Mouse (Mus musculus): ENCODE data around the gene Pip5k1c. TPM values are rescaled to one million over a fixed set of nuclear protein-coding genes. Genes with fewer than 3 reads are reported as not detected.

The Pip5k1c gene
- polyA plus RNA-seq, 1 experiment from 2014 or later: 19.1 TPM

DNA sequence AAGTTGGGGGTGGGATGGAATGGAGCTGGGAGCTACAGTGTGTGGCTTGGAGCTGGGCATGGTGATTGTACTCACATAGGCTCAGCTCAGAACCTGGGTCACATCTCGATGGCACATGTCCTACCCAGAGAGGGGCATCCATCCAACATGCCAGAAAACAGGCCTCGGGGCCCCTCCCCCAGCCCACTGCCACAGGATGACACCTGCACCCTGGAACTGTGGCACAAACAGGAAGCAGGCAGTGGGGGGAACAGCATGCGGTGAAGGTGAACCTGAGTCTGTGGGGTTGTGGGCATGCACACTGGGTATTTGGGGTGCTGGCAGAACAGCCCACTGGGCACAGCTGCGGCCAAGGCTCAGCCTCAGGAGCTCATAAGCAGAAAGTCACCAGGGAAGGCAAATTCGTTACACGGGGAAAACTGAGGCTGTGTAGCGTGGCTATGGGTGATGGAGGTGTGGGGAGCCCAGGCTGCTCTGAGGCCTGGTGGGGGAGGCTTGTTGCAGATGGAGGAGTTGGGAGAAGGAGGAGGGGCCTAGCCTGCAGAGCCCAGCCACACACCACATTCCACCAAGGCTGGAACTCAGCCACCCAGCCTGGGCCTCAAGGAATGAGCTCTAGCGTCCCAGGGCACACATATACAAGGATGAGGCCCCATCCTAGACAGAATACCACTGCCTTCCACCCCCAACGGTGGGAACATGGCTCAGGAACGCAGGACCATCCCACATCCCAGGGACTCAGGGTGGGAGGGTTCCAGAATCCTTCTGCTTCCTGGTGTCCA is 36.6 kb downstream of the Pip5k1c start:
- 39% methylated on average over 10 of the region's 10 CpGs for WGBS
- peak overlapping the region; percentile 25 for H3K4me3 ChIP-seq (ENCODE audit: low read depth, low read length)

DNA sequence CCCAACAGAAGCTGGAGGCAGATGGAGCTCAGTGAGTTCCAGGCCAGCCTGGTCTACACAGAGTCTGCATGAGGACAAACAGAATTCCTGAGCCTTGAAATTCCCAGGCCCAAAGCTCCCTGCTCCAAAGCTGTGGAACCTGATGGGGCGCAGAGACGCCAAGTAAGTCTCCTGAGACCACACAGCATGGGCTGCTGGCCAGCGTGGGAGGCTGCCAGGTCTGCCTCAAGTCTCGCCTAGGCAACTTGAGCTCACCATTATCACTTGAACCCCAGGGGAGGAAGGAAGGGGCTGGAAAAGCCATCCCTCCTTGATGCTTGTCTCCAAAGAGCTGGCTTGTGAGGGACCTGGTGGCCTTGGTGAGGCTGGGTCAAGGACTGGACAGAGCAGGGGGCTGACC is 37.2 kb downstream of the Pip5k1c start:
- Histone ChIP-seq H3K4me1 (replicated peaks; ENCODE audit: control insufficient read depth, insufficient read depth) (peaks cover 11% of the 10 kb centered on the region), H3K4me3 (ENCODE audit: low read depth, low read length) (peak overlapping the region; percentile 6; the same call in 1 of the 2 replicates), H3K27me3 (ENCODE audit: control insufficient read depth, insufficient read depth, low read length) (no peaks in the 10 kb centered on the region), H3K36me3 (ENCODE audit: control insufficient read depth, insufficient read depth, low read length) (peaks cover 21% of the 10 kb centered on the region), H3K4me2 (replicated peaks; ENCODE audit: low read depth) (peak overlapping the region; percentile 42), H3K9ac (ENCODE audit: low read length) (peak overlapping the region; percentile 43; the same call in 1 of the 2 replicates), H3K9me3 (ENCODE audit: control insufficient read depth, low read length) (no peaks in the 10 kb centered on the region), H3K27ac (replicated peaks) (peak overlapping the region; percentile 92)
- no peak for DNase-seq (ENCODE audit: low spot score)
- WGBS: 44% methylated on average over 4 of the region's 4 CpGs
- no peak for TF ChIP-seq EP300 (optimal IDR thresholded peaks at IDR 0.05)
- no peak for TF ChIP-seq CTCF (IDR thresholded peaks at IDR 0.05; ENCODE audit: low read depth)
- ATAC-seq (ENCODE audit: low FRiP score, low TSS enrichment): no peak

More for the DNA sequence above, 36.6 kb downstream of the Pip5k1c start:
- peaks cover 11% of the 10 kb centered on the region for H3K4me1 ChIP-seq (replicated peaks; ENCODE audit: control insufficient read depth, insufficient read depth)
- peak; percentile 75; the same call in 1 of the 2 replicates for ATAC-seq (ENCODE audit: low FRiP score, low TSS enrichment)
- DNase-seq (ENCODE audit: low spot score): no peak
- H3K27me3 ChIP-seq (ENCODE audit: control insufficient read depth, insufficient read depth, low read length): no peaks in the 10 kb centered on the region
- H3K36me3 ChIP-seq (ENCODE audit: control insufficient read depth, insufficient read depth, low read length): peaks cover 27% of the 10 kb centered on the region
- H3K9me3 ChIP-seq (ENCODE audit: control insufficient read depth, low read length): no peaks in the 10 kb centered on the region
- H3K4me2 ChIP-seq (replicated peaks; ENCODE audit: low read depth): peak overlapping the region; percentile 57
- H3K27ac ChIP-seq (replicated peaks): peak overlapping the region; percentile 92
- peak overlapping the region; percentile 43 for H3K9ac ChIP-seq (ENCODE audit: low read length)
- TF ChIP-seq CTCF (IDR thresholded peaks at IDR 0.05; ENCODE audit: low read depth) (no peak), EP300 (optimal IDR thresholded peaks at IDR 0.05) (no peak)

GRCm38 (mm10) chr10:81332277-81332676 is 39.5 kb downstream of the Pip5k1c start:
- WGBS: 48% methylated on average over 29 of the region's 29 CpGs
- DNase-seq (ENCODE audit: low spot score) (no peak), ATAC-seq (ENCODE audit: low FRiP score, low TSS enrichment) (no peak)
- TF ChIP-seq CTCF (IDR thresholded peaks at IDR 0.05; ENCODE audit: low read depth) (no peak), EP300 (optimal IDR thresholded peaks at IDR 0.05) (no peak)
- no peak overlapping the region for H3K4me2 ChIP-seq (replicated peaks; ENCODE audit: low read depth)
- H3K27me3 ChIP-seq (ENCODE audit: control insufficient read depth, insufficient read depth, low read length): no peaks in the 10 kb centered on the region
- no peak overlapping the region for H3K27ac ChIP-seq (replicated peaks)
- peak overlapping the region; percentile 10; the same call in 1 of the 2 replicates for H3K4me3 ChIP-seq (ENCODE audit: low read depth, low read length)
- H3K4me1 ChIP-seq (replicated peaks; ENCODE audit: control insufficient read depth, insufficient read depth): peaks cover 16% of the 10 kb centered on the region
- H3K9me3 ChIP-seq (ENCODE audit: control insufficient read depth, low read length): no peaks in the 10 kb centered on the region
- peak overlapping the region; percentile 38; the same call in 1 of the 2 replicates for H3K9ac ChIP-seq (ENCODE audit: low read length)
- no peaks in the 10 kb centered on the region for H3K36me3 ChIP-seq (ENCODE audit: control insufficient read depth, insufficient read depth, low read length)

- Histone ChIP-seq H3K4me1 (replicated peaks; ENCODE audit: control insufficient read depth, insufficient read depth) (peaks cover 14% of the 10 kb centered on the region), H3K9me3 (ENCODE audit: control insufficient read depth, low read length) (no peaks in the 10 kb centered on the region), H3K27me3 (ENCODE audit: control insufficient read depth, insufficient read depth, low read length) (no peaks in the 10 kb centered on the region), H3K27ac (replicated peaks) (peak overlapping the region; percentile 89), H3K9ac (ENCODE audit: low read length) (no peak overlapping the region), H3K4me3 (ENCODE audit: low read depth, low read length) (no peak overlapping the region), H3K36me3 (ENCODE audit: control insufficient read depth, insufficient read depth, low read length) (no peaks in the 10 kb centered on the region), H3K4me2 (replicated peaks; ENCODE audit: low read depth) (no peak overlapping the region)
- ATAC-seq (ENCODE audit: low FRiP score, low TSS enrichment): no peak
- no peak for DNase-seq (ENCODE audit: low spot score)
- TF ChIP-seq CTCF (IDR thresholded peaks at IDR 0.05; ENCODE audit: low read depth): no peak
- no peak for TF ChIP-seq EP300 (optimal IDR thresholded peaks at IDR 0.05)
- 71% methylated on average over 11 of the region's 11 CpGs for WGBS
Measured at GRCm38 (mm10) chr10:81334324-81334723, 41.6 kb downstream of the Pip5k1c start.

- no peaks in the 10 kb centered on the region for H3K9me3 ChIP-seq (ENCODE audit: control insufficient read depth, low read length)
- H3K4me2 ChIP-seq (replicated peaks; ENCODE audit: low read depth): peak overlapping the region; percentile 25
- 33% methylated on average over 19 of the region's 19 CpGs for WGBS
- TF ChIP-seq EP300 (optimal IDR thresholded peaks at IDR 0.05) (no peak), CTCF (IDR thresholded peaks at IDR 0.05; ENCODE audit: low read depth) (peak; percentile 51)
- H3K27ac ChIP-seq (replicated peaks): peak overlapping the region; percentile 89
- H3K9ac ChIP-seq (ENCODE audit: low read length): no peak overlapping the region; the same call in 1 of the 2 replicates
- no peak for DNase-seq (ENCODE audit: low spot score)
- H3K4me3 ChIP-seq (ENCODE audit: low read depth, low read length): no peak overlapping the region
- no peaks in the 10 kb centered on the region for H3K27me3 ChIP-seq (ENCODE audit: control insufficient read depth, insufficient read depth, low read length)
- H3K36me3 ChIP-seq (ENCODE audit: control insufficient read depth, insufficient read depth, low read length): no peaks in the 10 kb centered on the region
- H3K4me1 ChIP-seq (replicated peaks; ENCODE audit: control insufficient read depth, insufficient read depth): peaks cover 7% of the 10 kb centered on the region; the same call in 1 of the 2 replicates
- ATAC-seq (ENCODE audit: low FRiP score, low TSS enrichment): peak; percentile 47
Measured at GRCm38 (mm10) chr10:81335393-81336340, 42.9 kb downstream of the Pip5k1c start.

Data from stomach, postnatal 0 days (tissue).